Mouse (Mus musculus): ENCODE results near the gene Eml4. TPM values are rescaled to one million over a fixed set of nuclear protein-coding genes. Genes with fewer than 3 reads are reported as not detected.

Eml4 gene
- total RNA-seq, 1 experiment from 2014 or later: 76.2 TPM

- peak; percentile 36 for ATAC-seq (replicated peaks; ENCODE audit: low read depth, poor library complexity, severe bottlenecking)
These were observed 9.7 kb upstream of the Eml4 start for GRCm38 (mm10) chr17:83340895-83341524.

GRCm38 (mm10) chr17:83344226-83344625 is 6.5 kb upstream of the Eml4 start:
- no peak for ATAC-seq (replicated peaks; ENCODE audit: low read depth, poor library complexity, severe bottlenecking)

- ATAC-seq (replicated peaks; ENCODE audit: low read depth, poor library complexity, severe bottlenecking): peak; percentile 50
These were observed 2.5 kb upstream of the Eml4 start for GRCm38 (mm10) chr17:83348056-83348822.

DNA sequence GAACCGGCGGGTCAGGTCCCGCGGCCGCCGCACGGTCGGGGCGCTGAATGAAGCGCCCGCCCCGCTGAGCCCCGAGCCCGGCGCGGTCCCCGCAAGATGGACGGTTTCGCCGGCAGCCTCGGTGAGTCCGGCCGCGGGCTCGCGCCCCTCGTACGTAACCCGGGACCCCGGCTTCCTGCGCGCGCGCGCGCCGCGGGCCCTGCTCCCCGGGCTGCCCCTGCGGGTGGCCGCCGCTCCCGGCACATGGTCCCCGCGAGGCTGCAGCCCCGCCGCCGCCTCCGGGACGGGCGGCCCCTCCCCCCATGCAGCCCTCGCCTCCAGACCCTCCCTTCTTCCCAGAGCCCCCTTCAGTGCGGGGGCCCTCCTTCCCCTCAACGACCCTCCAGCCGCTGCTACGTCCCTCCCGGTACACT is 394 bp downstream of the Eml4 start:
- ATAC-seq (replicated peaks; ENCODE audit: low read depth, poor library complexity, severe bottlenecking): no peak

DNA sequence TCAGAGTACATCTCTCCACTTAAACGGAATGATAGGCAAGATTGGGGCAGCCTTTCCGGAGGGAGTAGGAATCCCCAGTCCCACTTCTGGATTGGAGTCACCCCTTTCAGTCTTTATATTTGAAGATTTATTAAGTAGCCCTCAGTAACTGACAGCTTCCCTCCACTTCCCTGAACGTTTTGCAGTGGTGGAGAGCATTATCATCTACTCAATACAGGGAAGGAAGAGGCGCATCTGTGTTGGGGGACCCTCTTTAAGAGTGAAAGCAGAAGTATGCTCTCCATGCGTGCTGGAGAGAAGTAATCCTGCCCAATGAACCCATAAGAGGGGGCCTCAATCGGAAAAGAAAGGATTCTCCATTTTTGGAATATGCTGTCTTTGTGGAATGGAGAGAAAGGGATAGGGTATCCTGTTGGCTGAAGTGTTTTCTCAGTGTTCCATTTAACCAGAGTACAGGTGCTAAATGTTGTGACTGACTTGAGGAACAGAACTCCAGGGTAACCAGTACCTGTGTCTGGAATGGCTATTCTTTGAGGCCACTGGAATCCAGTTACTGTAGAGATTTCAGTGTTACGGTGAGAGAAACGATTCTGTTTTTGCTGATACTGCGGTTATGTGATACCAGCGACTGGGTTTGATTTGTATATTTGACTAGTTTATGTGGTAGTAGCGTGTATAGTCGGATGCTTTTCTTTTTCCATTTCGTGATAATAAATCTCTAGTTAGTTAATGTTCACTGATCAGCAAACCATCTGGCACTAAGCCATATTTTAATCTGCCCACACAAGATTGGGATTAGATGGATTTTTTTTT is 1.1 kb downstream of the Eml4 start:
- peak; percentile 52 for ATAC-seq (replicated peaks; ENCODE audit: low read depth, poor library complexity, severe bottlenecking)

- no peak for ATAC-seq (replicated peaks; ENCODE audit: low read depth, poor library complexity, severe bottlenecking)
These were observed 1.7 kb downstream of the Eml4 start for GRCm38 (mm10) chr17:83352456-83352855.

DNA sequence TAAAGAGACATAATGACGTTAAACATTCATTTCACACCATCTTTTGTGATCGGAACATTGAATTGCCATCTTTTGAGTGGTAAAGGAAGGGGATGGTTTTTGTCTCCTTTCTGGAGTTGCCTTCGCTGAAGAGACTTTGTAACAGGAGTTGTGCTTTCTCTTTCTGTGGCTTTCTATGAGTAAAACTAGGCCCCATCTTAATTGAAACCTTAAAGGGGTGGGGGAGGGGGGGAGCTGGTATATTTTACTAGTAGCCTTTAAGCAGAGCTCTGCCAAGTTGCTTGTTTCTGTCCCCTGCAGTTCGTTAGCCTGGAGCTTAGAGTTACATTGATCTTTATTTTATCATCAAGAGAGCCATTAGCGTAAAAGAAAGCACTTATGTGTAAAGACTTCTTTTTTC is 2.3 kb downstream of the Eml4 start:
- no peak for ATAC-seq (replicated peaks; ENCODE audit: low read depth, poor library complexity, severe bottlenecking)

DNA sequence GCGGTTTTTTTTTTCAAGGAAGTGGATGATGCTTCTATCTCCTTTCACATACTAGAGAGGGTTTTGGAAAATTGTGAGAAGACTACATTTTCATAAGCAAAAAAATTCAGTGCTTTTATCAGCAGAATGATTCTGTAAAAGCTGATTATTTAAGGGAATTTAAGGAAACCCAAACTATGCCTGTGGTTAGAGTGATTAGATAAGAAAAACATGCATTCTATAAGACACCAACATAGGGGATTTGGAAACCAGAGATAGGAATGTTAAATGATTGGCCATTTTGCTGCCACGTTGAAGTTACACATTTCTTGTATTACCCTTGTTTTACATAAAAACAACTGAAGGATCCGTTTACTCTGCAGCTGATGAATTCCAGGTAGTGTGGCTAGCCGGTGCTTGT is 2.7 kb downstream of the Eml4 start:
- no peak for ATAC-seq (replicated peaks; ENCODE audit: low read depth, poor library complexity, severe bottlenecking)

DNA sequence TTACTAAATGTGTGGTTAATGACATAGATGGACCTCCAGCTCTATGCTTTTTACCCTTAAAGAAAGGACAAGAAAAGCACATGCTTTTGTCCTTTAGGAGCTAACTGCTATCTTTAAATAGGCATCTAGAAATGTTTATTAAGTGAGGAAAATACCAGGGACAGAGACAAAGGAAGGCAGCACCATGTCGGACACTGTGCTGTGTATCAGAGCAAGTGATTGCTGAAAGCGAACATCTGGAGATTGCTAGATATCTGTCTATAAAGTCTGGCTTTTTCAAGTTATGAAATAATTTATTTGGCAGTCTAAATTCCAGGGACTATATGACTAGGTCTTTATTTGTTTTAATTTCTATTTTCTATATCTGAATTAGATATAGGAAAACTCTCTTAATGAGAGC is 4.8 kb downstream of the Eml4 start:
- no peak for ATAC-seq (replicated peaks; ENCODE audit: low read depth, poor library complexity, severe bottlenecking)

GRCm38 (mm10) chr17:83359934-83360333 is 9.2 kb downstream of the Eml4 start:
- ATAC-seq (replicated peaks; ENCODE audit: low read depth, poor library complexity, severe bottlenecking): no peak

DNA sequence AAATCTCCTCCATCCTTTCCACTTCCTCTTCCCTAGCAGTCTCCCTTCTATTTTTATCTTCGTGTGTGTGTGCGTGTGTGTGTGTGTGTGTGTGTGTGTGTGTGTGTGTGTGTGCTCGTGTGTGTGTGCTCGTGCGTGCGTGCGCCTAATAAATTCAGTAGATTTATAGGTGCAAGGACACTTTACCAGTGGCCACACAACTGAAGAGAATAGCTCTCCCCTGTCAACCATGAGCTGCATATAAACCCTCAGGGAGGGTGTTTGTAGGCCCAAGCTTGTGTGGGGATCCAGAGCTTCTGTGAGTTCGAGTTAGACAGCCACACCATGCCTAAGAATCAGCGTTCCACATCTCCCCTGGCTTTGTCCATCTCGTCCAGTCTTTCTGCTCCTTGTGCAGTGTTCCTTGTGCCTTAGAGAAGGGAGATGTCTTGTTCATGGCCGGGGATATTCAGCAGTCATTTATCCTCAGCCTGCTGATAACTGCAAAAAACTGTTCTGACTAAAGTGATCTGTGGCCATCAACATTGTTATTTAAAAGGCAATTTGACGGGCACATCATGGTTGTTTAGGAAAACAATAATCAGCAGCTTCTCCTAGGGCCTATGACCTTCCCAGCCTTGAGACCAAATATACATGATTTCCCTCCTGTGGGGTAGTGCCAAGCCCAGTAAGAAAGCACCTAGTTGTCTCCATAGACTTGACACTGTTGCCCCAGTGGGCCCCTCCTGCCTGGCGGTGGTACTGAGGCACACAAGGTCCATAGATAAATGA is 10.2 kb downstream of the Eml4 start:
- ATAC-seq (replicated peaks; ENCODE audit: low read depth, poor library complexity, severe bottlenecking): no peak

DNA sequence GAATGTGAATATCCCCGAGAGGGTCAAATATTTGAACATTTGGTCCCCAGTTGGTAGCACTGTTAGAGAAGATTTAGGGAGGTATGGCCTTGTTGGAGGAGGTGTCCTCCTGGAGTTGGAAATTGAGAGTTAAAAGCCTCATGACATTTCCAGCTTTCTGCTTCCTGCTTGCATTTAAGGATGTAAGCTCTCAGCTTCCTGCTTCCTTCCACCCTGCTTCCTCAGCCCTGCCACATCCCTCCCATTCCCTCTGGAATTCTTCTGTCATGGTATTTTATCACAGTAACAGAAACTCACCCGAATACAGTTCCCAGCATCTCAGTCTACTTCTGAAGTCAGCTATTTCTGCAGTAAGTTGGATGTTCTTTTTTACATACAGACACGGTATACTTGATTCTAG is 12.3 kb downstream of the Eml4 start:
- no peak for ATAC-seq (replicated peaks; ENCODE audit: low read depth, poor library complexity, severe bottlenecking)

- no peak for ATAC-seq (replicated peaks; ENCODE audit: low read depth, poor library complexity, severe bottlenecking)
These were observed 13.6 kb downstream of the Eml4 start for GRCm38 (mm10) chr17:83364296-83364695.

- ATAC-seq (replicated peaks; ENCODE audit: low read depth, poor library complexity, severe bottlenecking): no peak
These were observed 14.4 kb downstream of the Eml4 start for GRCm38 (mm10) chr17:83365130-83365529.

DNA sequence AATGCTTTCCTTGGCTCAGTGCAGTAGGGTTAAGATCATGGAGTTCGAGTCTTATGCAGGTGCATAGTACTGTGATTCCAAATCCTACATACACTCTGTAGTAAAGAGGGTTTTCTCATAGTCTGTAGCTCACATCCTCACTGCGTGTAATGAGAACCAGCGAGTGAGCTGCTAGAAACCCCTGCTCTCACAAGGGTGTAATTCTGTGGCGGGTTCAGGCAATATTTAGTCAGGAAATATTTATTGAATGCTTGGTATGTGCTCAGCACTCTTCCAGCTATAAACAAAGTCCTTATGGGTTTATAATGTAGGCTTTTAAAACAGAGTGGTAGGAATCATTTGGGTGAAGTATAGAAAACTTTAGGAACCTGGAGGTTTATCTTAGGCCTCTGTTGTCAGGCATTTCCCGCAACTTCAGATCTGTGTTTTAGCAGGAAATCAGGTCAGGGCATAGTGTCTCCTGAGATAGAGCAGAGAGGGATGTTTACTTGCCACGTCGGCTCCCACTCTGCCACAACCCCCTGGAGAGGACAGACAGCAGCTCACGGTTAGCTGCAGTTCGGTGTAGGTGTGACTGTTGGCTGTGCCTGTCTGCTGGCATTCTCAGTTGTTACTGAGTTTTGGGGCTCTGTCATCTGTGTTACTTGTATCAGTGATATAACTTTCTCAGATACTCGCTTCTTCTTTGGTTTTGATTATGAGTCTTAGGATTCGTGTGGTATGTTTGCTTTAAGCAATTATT is 15.1 kb downstream of the Eml4 start:
- no peak for ATAC-seq (replicated peaks; ENCODE audit: low read depth, poor library complexity, severe bottlenecking)

DNA sequence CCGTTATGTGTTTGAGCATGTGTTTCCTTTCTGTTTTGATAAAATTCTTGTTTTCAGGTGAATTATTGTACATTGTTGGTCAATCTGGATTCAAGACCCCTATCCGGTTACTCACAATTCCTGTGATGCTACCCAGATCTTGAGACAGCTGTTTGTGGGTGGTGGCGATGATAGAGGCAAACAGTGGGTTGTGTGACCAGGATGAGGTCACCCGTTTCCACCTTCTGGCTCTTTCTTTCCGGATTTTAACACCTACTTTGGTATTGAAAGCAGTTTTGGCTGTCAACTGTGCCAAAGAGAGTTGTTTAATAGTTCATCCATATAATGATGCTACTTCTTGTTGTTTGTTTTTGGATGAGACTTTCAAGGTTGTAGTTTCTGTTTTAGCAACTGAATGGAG is 16.7 kb downstream of the Eml4 start:
- ATAC-seq (replicated peaks; ENCODE audit: low read depth, poor library complexity, severe bottlenecking): no peak

- no peak for ATAC-seq (replicated peaks; ENCODE audit: low read depth, poor library complexity, severe bottlenecking)
These were observed 23.4 kb downstream of the Eml4 start for GRCm38 (mm10) chr17:83374123-83374522.

DNA sequence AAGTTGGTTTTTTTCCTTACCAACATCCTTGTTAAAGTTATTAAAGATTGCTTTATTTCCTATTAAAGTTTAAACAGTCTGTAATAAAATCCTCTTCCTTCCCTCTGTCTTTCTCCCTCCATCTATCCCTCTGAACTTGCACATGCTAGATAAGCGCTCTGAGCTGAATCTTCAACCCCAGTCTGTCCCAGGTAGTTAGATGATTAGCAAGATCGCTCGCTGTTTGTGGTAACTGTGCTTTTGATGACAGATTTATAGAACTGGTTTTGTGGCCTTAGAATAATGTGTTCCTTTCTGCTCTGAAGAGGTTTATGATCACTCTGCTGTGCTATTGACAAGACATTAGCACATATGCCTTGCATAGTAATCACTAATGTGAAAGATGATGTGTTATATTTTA is 25.1 kb downstream of the Eml4 start:
- ATAC-seq (replicated peaks; ENCODE audit: low read depth, poor library complexity, severe bottlenecking): no peak

DNA sequence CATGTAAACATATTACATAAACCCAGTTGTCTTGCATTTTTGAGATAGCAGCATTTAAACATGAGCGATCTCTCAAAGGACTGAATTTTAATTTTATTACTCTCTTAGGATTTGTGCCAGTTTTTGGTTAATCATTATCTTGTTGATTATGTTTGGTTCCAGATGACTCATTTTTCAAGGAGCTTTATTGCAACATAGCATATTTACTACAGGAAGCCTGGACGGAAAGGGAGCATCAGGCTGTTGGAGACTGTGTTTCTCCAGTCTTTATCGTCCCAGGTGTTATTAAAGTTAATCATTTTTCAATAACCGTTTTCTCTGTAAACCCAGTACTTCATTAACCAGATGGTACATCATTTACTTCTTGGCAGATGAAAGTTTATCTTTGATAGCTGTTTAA is 26.1 kb downstream of the Eml4 start:
- ATAC-seq (replicated peaks; ENCODE audit: low read depth, poor library complexity, severe bottlenecking): no peak

Measured in common myeloid progenitor, adult 5-6 weeks (primary cell).